Mouse (Mus musculus) C2C12 (cell line): Measurements from ENCODE around the gene Npc2. TPM values are rescaled to one million over a fixed set of nuclear protein-coding genes. Genes with fewer than 3 reads are reported as not detected.

Experiments
- H3K27me3 ChIP-seq: one replicate; pipeline ENCODE4 v1.6.1; 2011; ENCODE audit not compliant: control insufficient read depth, insufficient read depth, insufficient read length
- H3K36me3 ChIP-seq: one replicate; pipeline ENCODE4 v1.6.1; 2011; ENCODE audit not compliant: control insufficient read depth, insufficient read depth
- H3K4me3 ChIP-seq: one replicate; pipeline ENCODE4 v1.5.1; 2011; ENCODE audit warnings: mild to moderate bottlenecking, control low read depth; ENCODE audit not compliant: poor library complexity, insufficient read depth, severe bottlenecking
- H3K79me2 ChIP-seq: one replicate; pipeline ENCODE4 v1.6.1; 2011; ENCODE audit not compliant: control insufficient read depth, insufficient read depth
- H3K79me3 ChIP-seq: one replicate; pipeline ENCODE4 v1.6.1; 2011; ENCODE audit warnings: low read depth, control low read depth
- H3ac ChIP-seq: one replicate; pipeline ENCODE3; 2011; ENCODE audit warnings: low read depth; ENCODE audit not compliant: control insufficient read depth, insufficient read length
- CEBPB ChIP-seq: IDR thresholded peaks from one replicate; pipeline ENCODE4 v1.6.1; 2011; ENCODE audit warnings: low read depth, mild to moderate bottlenecking, control low read depth, moderate library complexity
- CTCF ChIP-seq: IDR thresholded peaks from one replicate; pipeline ENCODE4 v1.5.1; 2011; ENCODE audit not compliant: control insufficient read depth, insufficient read depth, insufficient read length
- FOSL1 ChIP-seq: IDR thresholded peaks from one replicate; pipeline ENCODE4 v1.8.0; 2011; ENCODE audit warnings: mild to moderate bottlenecking, low read length; ENCODE audit not compliant: poor library complexity, insufficient read depth, severe bottlenecking
- MAX ChIP-seq: IDR thresholded peaks from one replicate; pipeline ENCODE4 v1.6.1; 2011; ENCODE audit warnings: mild to moderate bottlenecking, control low read depth
- MYOD1 ChIP-seq: IDR thresholded peaks from one replicate; pipeline ENCODE4 v1.6.1; 2011; ENCODE audit warnings: low read depth; ENCODE audit not compliant: control insufficient read depth, insufficient read length
- MYOG ChIP-seq: IDR thresholded peaks from one replicate; pipeline ENCODE4 v1.6.1; 2011; ENCODE audit not compliant: control insufficient read depth, insufficient read length; ENCODE audit errors: extremely low read depth
- USF1 ChIP-seq: IDR thresholded peaks from one replicate; pipeline ENCODE4 v1.6.1; 2011; ENCODE audit warnings: low read depth, mild to moderate bottlenecking, control low read depth, moderate library complexity
- polyA plus RNA-seq: library from polyadenylated mRNA; unstranded; fragments of >200 nt; fragmentation: generic; extraction: Trizol; gene quantifications from one replicate; pipeline ENCODE4 v1.2.1, GENCODE M21; 2012; ENCODE audit warnings: missing spikeins

The Npc2 gene
- polyA plus RNA-seq, 1 experiment, result 226 TPM

DNA sequence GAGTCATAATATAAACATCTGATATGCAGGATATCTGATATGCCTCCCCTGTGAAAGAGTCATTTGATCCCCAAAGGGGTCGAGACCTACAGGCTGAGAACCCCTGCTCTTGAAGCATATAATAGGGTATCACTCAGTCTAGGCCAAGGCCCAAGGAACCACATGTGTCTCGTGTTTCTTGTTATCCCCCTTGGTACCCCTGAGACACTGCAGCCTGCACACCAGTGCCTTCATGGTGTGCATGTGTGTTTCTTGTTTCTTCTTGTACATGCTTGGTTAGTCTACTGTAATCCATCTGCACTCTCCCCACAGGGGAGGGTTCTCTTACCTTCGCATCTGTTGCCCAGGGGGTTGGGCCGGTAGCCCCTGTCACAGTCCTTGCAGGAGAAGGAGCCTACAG is 19.7 kb upstream of the Npc2 start:
- Histone ChIP-seq H3K79me2 (no peaks in the 10 kb centered on the region), H3K27me3 (no peaks in the 10 kb centered on the region), H3ac (no peak overlapping the region), H3K4me3 (no peak overlapping the region), H3K79me3 (peaks cover 2% of the 10 kb centered on the region), H3K36me3 (peaks cover 53% of the 10 kb centered on the region)
- TF ChIP-seq FOSL1 (no peak), MAX (peak; percentile 62), CTCF (no peak), MYOD1 (no peak), MYOG (no peak), USF1 (no peak)

DNA sequence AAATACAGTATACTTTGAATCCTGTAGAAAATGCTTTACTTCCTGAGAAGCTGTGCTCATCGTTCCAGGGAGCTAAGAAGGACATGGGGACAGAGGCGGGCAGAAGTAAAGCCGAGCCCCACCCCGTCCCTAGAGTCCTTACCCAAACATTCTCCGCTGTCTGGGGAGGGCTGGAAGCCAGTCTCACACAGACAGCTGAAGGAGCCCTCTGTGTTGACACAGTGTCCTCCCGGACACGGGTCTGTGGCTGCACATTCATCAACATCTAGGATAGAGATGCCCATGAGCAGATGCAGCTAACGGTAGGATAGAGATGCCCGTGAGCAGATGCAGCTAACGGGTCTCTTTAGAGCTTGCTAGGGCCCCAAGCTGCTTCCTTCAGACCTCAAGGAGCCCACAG is 17.9 kb upstream of the Npc2 start:
- Histone ChIP-seq H3K79me2 (no peaks in the 10 kb centered on the region), H3K36me3 (peaks cover 48% of the 10 kb centered on the region)

DNA sequence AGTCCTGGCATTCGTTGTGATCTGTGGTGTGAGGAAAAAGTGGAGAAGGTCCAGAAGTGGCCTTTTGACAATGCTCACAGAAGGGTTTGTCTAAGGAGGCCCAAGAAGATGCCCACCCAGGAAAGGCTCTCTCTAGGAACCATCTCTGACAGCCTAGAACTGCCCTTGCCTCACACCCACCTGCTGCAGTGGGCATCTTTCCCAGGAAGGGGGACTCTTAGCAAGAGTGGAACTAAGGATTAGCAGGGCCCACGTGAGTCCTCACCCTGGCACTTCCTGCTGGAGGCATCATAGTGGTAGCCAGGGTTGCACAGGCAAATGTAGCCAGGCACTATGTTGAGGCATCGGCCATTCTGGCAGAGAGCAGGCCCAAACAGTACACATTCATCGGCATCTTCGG is 13.1 kb upstream of the Npc2 start:
- Histone ChIP-seq H3ac (no peak overlapping the region), H3K36me3 (peaks cover 60% of the 10 kb centered on the region), H3K79me2 (no peaks in the 10 kb centered on the region), H3K4me3 (no peak overlapping the region), H3K79me3 (peaks cover 2% of the 10 kb centered on the region), H3K27me3 (no peaks in the 10 kb centered on the region)
- TF ChIP-seq CEBPB, result no peak
- no peak for TF ChIP-seq MYOD1
- TF ChIP-seq FOSL1, result no peak
- TF ChIP-seq USF1, result no peak
- no peak for TF ChIP-seq CTCF

More for the DNA sequence above, 17.9 kb upstream of the Npc2 start:
- peak overlapping the region; percentile 9 for H3ac ChIP-seq
- H3K79me3 ChIP-seq, result peaks cover 2% of the 10 kb centered on the region
- no peaks in the 10 kb centered on the region for H3K27me3 ChIP-seq
- no peak overlapping the region for H3K4me3 ChIP-seq
- peak; percentile 79 for TF ChIP-seq MYOD1
- TF ChIP-seq USF1, result no peak
- TF ChIP-seq CEBPB, result peak; percentile 7
- TF ChIP-seq FOSL1, result no peak
- TF ChIP-seq CTCF, result no peak
- TF ChIP-seq MYOG, result no peak
- peak; percentile 41 for TF ChIP-seq MAX

- Histone ChIP-seq H3K79me2 (no peaks in the 10 kb centered on the region), H3K4me3 (no peak overlapping the region), H3K79me3 (peaks cover 1% of the 10 kb centered on the region), H3ac (peak overlapping the region; percentile 35), H3K27me3 (no peaks in the 10 kb centered on the region), H3K36me3 (peaks cover 52% of the 10 kb centered on the region)
- TF ChIP-seq USF1, result no peak
- peak; percentile 81 for TF ChIP-seq CTCF
- TF ChIP-seq MAX, result peak; percentile 86
Measured at GRCm38 (mm10) chr12:84784604-84785381, 11.8 kb upstream of the Npc2 start.

DNA sequence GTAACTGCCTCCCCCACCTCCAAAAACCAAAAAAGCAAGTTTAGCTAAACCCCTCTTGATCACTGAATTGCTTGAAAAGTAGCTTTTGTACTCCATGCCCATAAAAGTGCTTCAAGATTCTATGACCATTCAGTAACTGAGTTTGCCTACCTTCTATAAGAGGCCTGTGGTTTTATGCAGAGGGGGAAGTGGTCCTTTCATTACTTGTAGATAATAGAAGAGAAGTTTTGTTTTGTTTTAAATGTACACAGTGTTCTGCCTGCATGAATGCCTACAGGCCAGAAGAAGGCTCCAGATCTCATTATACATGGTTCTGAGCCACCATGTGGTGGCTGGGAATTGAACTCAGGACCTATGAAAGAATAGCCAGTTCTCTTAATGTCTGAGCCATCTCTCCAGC is 3.3 kb upstream of the Npc2 start:
- Histone ChIP-seq H3ac (no peak overlapping the region), H3K36me3 (no peaks in the 10 kb centered on the region), H3K79me3 (peaks cover 23% of the 10 kb centered on the region), H3K4me3 (no peak overlapping the region), H3K79me2 (peaks cover 27% of the 10 kb centered on the region), H3K27me3 (no peaks in the 10 kb centered on the region)
- TF ChIP-seq MYOG (no peak), MYOD1 (no peak), CTCF (no peak), CEBPB (no peak), FOSL1 (no peak), USF1 (no peak), MAX (no peak)

- Histone ChIP-seq H3K27me3 (no peaks in the 10 kb centered on the region), H3K36me3 (peaks cover 13% of the 10 kb centered on the region), H3K79me3 (peaks cover 38% of the 10 kb centered on the region), H3ac (no peak overlapping the region), H3K79me2 (peaks cover 46% of the 10 kb centered on the region), H3K4me3 (peak overlapping the region; percentile 90)
- TF ChIP-seq FOSL1 (no peak), MYOD1 (no peak), CEBPB (no peak), CTCF (no peak), MYOG (no peak), USF1 (no peak), MAX (no peak)
Measured at GRCm38 (mm10) chr12:84774376-84774775, 1.4 kb upstream of the Npc2 start.
